Mouse (Mus musculus): Measurements from ENCODE around the gene Ift122.

Gene Ift122

GRCm38 (mm10) chr6:115930018-115930417 lies 76.7 kb downstream of the Ift122 start:
- no peak for DNase-seq

- DNase-seq, result no peak
These were observed 78.4 kb downstream of the Ift122 start, which contains the start of gene Rho for GRCm38 (mm10) chr6:115931639-115932038. Gene Rho (plus strand): TSS chr6:115931748.

- DNase-seq, result no peak
These were observed 79.1 kb downstream of the Ift122 start for GRCm38 (mm10) chr6:115932391-115932790.

- no peak for DNase-seq
These were observed 82.3 kb downstream of the Ift122 start for GRCm38 (mm10) chr6:115935544-115935943.

- no peak for DNase-seq
These were observed 84.7 kb downstream of the Ift122 start for GRCm38 (mm10) chr6:115938011-115938410.

GRCm38 (mm10) chr6:115938798-115939197 lies 85.5 kb downstream of the Ift122 start:
- no peak for DNase-seq

- DNase-seq, result no peak
These were observed 87.3 kb downstream of the Ift122 start for GRCm38 (mm10) chr6:115940603-115941002.

- no peak for DNase-seq
These were observed 87.9 kb downstream of the Ift122 start for GRCm38 (mm10) chr6:115941128-115941527.

- no peak for DNase-seq
These were observed 90.5 kb downstream of the Ift122 start for GRCm38 (mm10) chr6:115943498-115944427.

GRCm38 (mm10) chr6:115944638-115945037 lies 91.4 kb downstream of the Ift122 start, which contains the start of gene H1foo:
Gene H1foo (plus strand): TSS chr6:115944938.
- no peak for DNase-seq

GRCm38 (mm10) chr6:115945633-115946032 lies 92.4 kb downstream of the Ift122 start:
- no peak for DNase-seq

- no peak for DNase-seq
These were observed 93.1 kb downstream of the Ift122 start for GRCm38 (mm10) chr6:115946389-115946788.

- DNase-seq, result no peak
These were observed 101.3 kb downstream of the Ift122 start for GRCm38 (mm10) chr6:115954506-115955074.

GRCm38 (mm10) chr6:115955169-115955568 lies 101.9 kb downstream of the Ift122 start:
- DNase-seq, result no peak

- DNase-seq, result no peak
These were observed 102.4 kb downstream of the Ift122 start for GRCm38 (mm10) chr6:115955664-115956063.

GRCm38 (mm10) chr6:115956418-115956921 lies 103.2 kb downstream of the Ift122 start:
- no peak for DNase-seq

GRCm38 (mm10) chr6:115956922-115957601 lies 103.8 kb downstream of the Ift122 start:
- DNase-seq, result no peak

- DNase-seq, result no peak
These were observed 104.4 kb downstream of the Ift122 start for GRCm38 (mm10) chr6:115957681-115958080.

- no peak for DNase-seq
These were observed 105.2 kb downstream of the Ift122 start for GRCm38 (mm10) chr6:115958445-115958844.

- no peak for DNase-seq
These were observed 106.0 kb downstream of the Ift122 start for GRCm38 (mm10) chr6:115959151-115959691.

- no peak for DNase-seq
These were observed 107.1 kb downstream of the Ift122 start for GRCm38 (mm10) chr6:115960322-115960721.

- no peak for DNase-seq
These were observed 108.5 kb downstream of the Ift122 start for GRCm38 (mm10) chr6:115961743-115962142.
